ENCODE assay signal across 8 mouse cellular contexts in genomic region chr15:90678488-90678887, GRCm38 (mm10). TPM values are rescaled to one million over a fixed set of nuclear protein-coding genes. Genes with fewer than 3 reads are reported as not detected.
DNase-seq lines count a peak whose midpoint lies in the region; ATAC-seq and TF ChIP-seq lines count a peak whose summit lies in the region.

No protein-coding gene starts in this region.

- H3K9ac ChIP-seq in embryonic facial prominence, embryonic 12.5 days = no peak overlapping the region
- H3K9ac ChIP-seq in heart, embryonic 12.5 days = peak overlapping the region; percentile 78; the same call in 1 of the 2 replicates
- peak overlapping the region; percentile 56; the same call in 1 of the 2 replicates for H3K9ac ChIP-seq in kidney, embryonic 14.5 days (ENCODE audit: low read depth, low read length)
- peak overlapping the region; percentile 50 for H3K9ac ChIP-seq in lung, embryonic 15.5 days

- no peak; the same call in 1 of the 2 replicates for ATAC-seq in embryonic facial prominence, embryonic 12.5 days (ENCODE audit: insufficient number of reproducible peaks, insufficient read depth, low FRiP score, low TSS enrichment)
- ATAC-seq in heart, embryonic 12.5 days (ENCODE audit: insufficient number of reproducible peaks, low FRiP score) = no peak; the same call in 1 of the 2 replicates
- no peak for ATAC-seq in kidney, embryonic 14.5 days (ENCODE audit: low FRiP score, low TSS enrichment)
- 0 out of 2 replicates have a peak, but pooled peaks have one; percentile 24 for ATAC-seq in lung, embryonic 15.5 days (ENCODE audit: borderline replicate concordance, extremely low read depth, low FRiP score, low TSS enrichment)

- TF ChIP-seq POLR2A in thymus, adult 2 months (IDR thresholded peaks at IDR 0.05; ENCODE audit: control insufficient read depth, extremely low read depth, insufficient read depth, low read length, poor library complexity) = no peak
- no peak for TF ChIP-seq POLR2A in small intestine, adult 2 months (IDR thresholded peaks at IDR 0.05; ENCODE audit: low read depth, low read length)

- no peak overlapping the region for H3K27ac ChIP-seq in thymus, adult 2 months (ENCODE audit: control insufficient read depth, insufficient read depth, low read length)
- no peak overlapping the region for H3K27ac ChIP-seq in embryonic facial prominence, embryonic 12.5 days
- no peak overlapping the region for H3K27ac ChIP-seq in heart, embryonic 12.5 days (ENCODE audit: poor library complexity, severe bottlenecking)
- H3K27ac ChIP-seq in kidney, embryonic 14.5 days (ENCODE audit: low read depth, low read length) = no peak overlapping the region
- H3K27ac ChIP-seq in lung, embryonic 15.5 days = no peak overlapping the region
- H3K27ac ChIP-seq in small intestine, adult 2 months (ENCODE audit: insufficient read depth, low read depth, low read length) = no peak overlapping the region

- no peaks in the 10 kb centered on the region for H3K4me1 ChIP-seq in thymus, adult 2 months (replicated peaks; ENCODE audit: control insufficient read depth, insufficient read depth, low read length)
- H3K4me1 ChIP-seq in embryonic facial prominence, embryonic 12.5 days = no peaks in the 10 kb centered on the region; the same call in 1 of the 2 replicates
- peaks cover 4% of the 10 kb centered on the region; the same call in 1 of the 2 replicates for H3K4me1 ChIP-seq in heart, embryonic 12.5 days (replicated peaks)
- H3K4me1 ChIP-seq in kidney, embryonic 14.5 days (ENCODE audit: control insufficient read depth, insufficient read depth, low read length) = no peaks in the 10 kb centered on the region
- H3K4me1 ChIP-seq in lung, embryonic 15.5 days = peaks cover 15% of the 10 kb centered on the region
- H3K4me1 ChIP-seq in small intestine, adult 2 months (ENCODE audit: control insufficient read depth, insufficient read depth, insufficient read length, low read length) = no peaks in the 10 kb centered on the region

- WGBS in thymus, adult 2 months = 15% methylated on average over 19 of the region's 19 CpGs
- WGBS in embryonic facial prominence, embryonic 12.5 days = 3% methylated on average over 19 of the region's 19 CpGs
- WGBS in heart, embryonic 12.5 days = 2% methylated on average over 19 of the region's 19 CpGs
- 5% methylated on average over 19 of the region's 19 CpGs for WGBS in kidney, embryonic 14.5 days
- WGBS in lung, embryonic 15.5 days = 3% methylated on average over 19 of the region's 19 CpGs
- 7% methylated on average over 19 of the region's 19 CpGs for WGBS in small intestine, adult 2 months

- H3K27me3 ChIP-seq in thymus, adult 2 months (ENCODE audit: control insufficient read depth, insufficient read depth, low read length) = peaks cover 4% of the 10 kb centered on the region; the same call in 1 of the 2 replicates
- peaks cover 3% of the 10 kb centered on the region; the same call in 1 of the 2 replicates for H3K27me3 ChIP-seq in embryonic facial prominence, embryonic 12.5 days
- no peaks in the 10 kb centered on the region for H3K27me3 ChIP-seq in heart, embryonic 12.5 days (replicated peaks)
- no peaks in the 10 kb centered on the region; the same call in 1 of the 2 replicates for H3K27me3 ChIP-seq in kidney, embryonic 14.5 days (ENCODE audit: control insufficient read depth, insufficient read depth, low read length)
- H3K27me3 ChIP-seq in lung, embryonic 15.5 days = no peaks in the 10 kb centered on the region
- H3K27me3 ChIP-seq in small intestine, adult 2 months (ENCODE audit: control insufficient read depth, insufficient read depth, low read length) = no peaks in the 10 kb centered on the region

- no peak for TF ChIP-seq CTCF in thymus, adult 2 months (IDR thresholded peaks at IDR 0.05; ENCODE audit: borderline replicate concordance, control insufficient read depth, extremely low read depth, insufficient read depth, low read length, poor library complexity)
- no peak for TF ChIP-seq CTCF in small intestine, adult 2 months (IDR thresholded peaks at IDR 0.05; ENCODE audit: extremely low read depth, insufficient read length, insufficient replicate concordance, low read depth, low read length)

- peak overlapping the region; percentile 8; the same call in 1 of the 2 replicates for H3K4me3 ChIP-seq in thymus, adult 2 months (ENCODE audit: control insufficient read depth, insufficient read depth, low read length)
- peak overlapping the region; percentile 59 for H3K4me3 ChIP-seq in embryonic facial prominence, embryonic 12.5 days
- H3K4me3 ChIP-seq in heart, embryonic 12.5 days = peak overlapping the region; percentile 72
- H3K4me3 ChIP-seq in kidney, embryonic 14.5 days (ENCODE audit: low read length) = peak overlapping the region; percentile 59
- H3K4me3 ChIP-seq in lung, embryonic 15.5 days = peak overlapping the region; percentile 67
- peak overlapping the region; percentile 64 for H3K4me3 ChIP-seq in small intestine, adult 2 months (ENCODE audit: low read depth, low read length)

- no peaks in the 10 kb centered on the region for H3K36me3 ChIP-seq in thymus, adult 2 months (ENCODE audit: control insufficient read depth, insufficient read depth, low read length)
- no peaks in the 10 kb centered on the region for H3K36me3 ChIP-seq in embryonic facial prominence, embryonic 12.5 days
- H3K36me3 ChIP-seq in heart, embryonic 12.5 days = no peaks in the 10 kb centered on the region
- H3K36me3 ChIP-seq in kidney, embryonic 14.5 days (ENCODE audit: control insufficient read depth, insufficient read depth, low read length) = no peaks in the 10 kb centered on the region
- H3K36me3 ChIP-seq in lung, embryonic 15.5 days = no peaks in the 10 kb centered on the region
- H3K36me3 ChIP-seq in small intestine, adult 2 months (ENCODE audit: control insufficient read depth, insufficient read depth, low read length) = no peaks in the 10 kb centered on the region

- DNase-seq in thymus, adult 2 months = no peak
- no peak for DNase-seq in thymus, postnatal 25 days
- DNase-seq in yolk sac, embryonic 10.5 days (ENCODE audit: low spot score) = no peak

- no peaks in the 10 kb centered on the region for H3K9me3 ChIP-seq in embryonic facial prominence, embryonic 12.5 days
- H3K9me3 ChIP-seq in heart, embryonic 12.5 days (replicated peaks) = no peaks in the 10 kb centered on the region
- H3K9me3 ChIP-seq in kidney, embryonic 14.5 days (ENCODE audit: control insufficient read depth, low read length) = no peaks in the 10 kb centered on the region
- no peaks in the 10 kb centered on the region for H3K9me3 ChIP-seq in lung, embryonic 15.5 days

- H3K4me2 ChIP-seq in embryonic facial prominence, embryonic 12.5 days (replicated peaks) = peak overlapping the region; percentile 96
- peak overlapping the region; percentile 99 for H3K4me2 ChIP-seq in heart, embryonic 12.5 days
- H3K4me2 ChIP-seq in kidney, embryonic 14.5 days (replicated peaks; ENCODE audit: low read depth, low read length) = peak overlapping the region; percentile 95
- H3K4me2 ChIP-seq in lung, embryonic 15.5 days = peak overlapping the region; percentile 98

RNA-seq across cellular contexts. Expression of gene Cpne8, which starts 0.7 kb away (rescaled TPM):
- 4.7 and 6.4 TPM in 2 replicates for polyA plus RNA-seq in thymus, adult 2 months (2012; rRNA removed)
- polyA plus RNA-seq in embryonic facial prominence, embryonic 12.5 days (2016; fragmentation: Nextera tagmentation; extraction: Ambion mirVana) = 10.0 and 12.4 TPM in 2 replicates
- 7.0 and 7.2 TPM in 2 replicates for polyA plus RNA-seq in heart, embryonic 12.5 days (2016; fragmentation: Nextera tagmentation; extraction: Ambion mirVana)
- 12.7 and 13.7 TPM in 2 replicates for polyA plus RNA-seq in kidney, embryonic 14.5 days (2014; fragmentation: Nextera tagmentation; extraction: Ambion mirVana)
- polyA plus RNA-seq in lung, embryonic 15.5 days (2015; fragmentation: Nextera tagmentation; extraction: Ambion mirVana) = 17.2 and 17.3 TPM in 2 replicates
- 1.4 and 3.8 TPM in 2 replicates for polyA plus RNA-seq in small intestine, adult 2 months (2012; rRNA removed)

Comparison
In these comparisons a context has a peak if more than half of its experiments do, and no peak if none do; other contexts are left out.
1. H3K4me3 ChIP-seq: peak in every context shown above with its lines; median percentile 72 in heart, embryonic 12.5 days; 67 in lung, embryonic 15.5 days; 64 in small intestine, adult 2 months; 59 in embryonic facial prominence, embryonic 12.5 days; 59 in kidney, embryonic 14.5 days; 8 in thymus, adult 2 months.